Mouse (Mus musculus) layer of hippocampus, adult 9-10 months (tissue): ENCODE measurements around the gene Rpl14.

ENCODE experiments used
- DNase-seq: peaks from one replicate; pipeline ENCODE4 v3.0.0; 2022; ENCODE audit warnings: low spot score

Rpl14 gene

GRCm38 (mm10) chr9:120571593-120572385 is 545 bp downstream of the Rpl14 start:
- no peak for DNase-seq

- no peak for DNase-seq
Measured at GRCm38 (mm10) chr9:120575748-120576661, 4.8 kb downstream of the Rpl14 start.

- DNase-seq: no peak
Measured at GRCm38 (mm10) chr9:120576662-120577013, 5.4 kb downstream of the Rpl14 start.

- DNase-seq: peak; percentile 49
Measured at GRCm38 (mm10) chr9:120577133-120577651, 5.9 kb downstream of the Rpl14 start.

GRCm38 (mm10) chr9:120577706-120578405 is 6.6 kb downstream of the Rpl14 start:
- no peak for DNase-seq

- no peak for DNase-seq
Measured at GRCm38 (mm10) chr9:120578701-120579100, 7.5 kb downstream of the Rpl14 start.

- DNase-seq: no peak
Measured at GRCm38 (mm10) chr9:120579808-120580207, 8.6 kb downstream of the Rpl14 start.

- DNase-seq: no peak
Measured at GRCm38 (mm10) chr9:120581941-120582618, 10.8 kb downstream of the Rpl14 start.

- peak; percentile 84 for DNase-seq
Measured at GRCm38 (mm10) chr9:120582619-120583308, 11.5 kb downstream of the Rpl14 start.

GRCm38 (mm10) chr9:120583314-120583713 is 12.1 kb downstream of the Rpl14 start:
- DNase-seq: no peak

GRCm38 (mm10) chr9:120586546-120586945 is 15.3 kb downstream of the Rpl14 start:
- DNase-seq: peak; percentile 59

GRCm38 (mm10) chr9:120591490-120591889 is 20.2 kb downstream of the Rpl14 start:
- no peak for DNase-seq

- no peak for DNase-seq
Measured at GRCm38 (mm10) chr9:120593383-120594101, 22.3 kb downstream of the Rpl14 start.

- no peak for DNase-seq
Measured at GRCm38 (mm10) chr9:120594839-120595238, 23.6 kb downstream of the Rpl14 start.

- no peak for DNase-seq
Measured at GRCm38 (mm10) chr9:120595306-120595705, 24.1 kb downstream of the Rpl14 start.

- peak; percentile 39 for DNase-seq
Measured at GRCm38 (mm10) chr9:120601488-120602171, 30.4 kb downstream of the Rpl14 start.

GRCm38 (mm10) chr9:120602172-120602838 is 31.1 kb downstream of the Rpl14 start:
- DNase-seq: no peak

GRCm38 (mm10) chr9:120602839-120603511 is 31.7 kb downstream of the Rpl14 start:
- DNase-seq: peak; percentile 88

- no peak for DNase-seq
Measured at GRCm38 (mm10) chr9:120603512-120603908, 32.3 kb downstream of the Rpl14 start.
